ENCODE assay signal across 8 mouse cellular contexts in genomic region chr4:87570470-87570891, GRCm38 (mm10).
DNase-seq lines count a peak whose midpoint lies in the region; ATAC-seq lines count a peak whose summit lies in the region.

No protein-coding gene starts in this region.

- H3K4me3 ChIP-seq in neural tube, embryonic 12.5 days = no peak overlapping the region

- no peaks in the 10 kb centered on the region for H3K27me3 ChIP-seq in neural tube, embryonic 12.5 days (replicated peaks)

- peak; percentile 32 for DNase-seq in embryo, embryonic 11 days
- no peak for DNase-seq in embryo, embryonic 10 days (ENCODE audit: low spot score)
- peak; percentile 6 for DNase-seq in urinary bladder, postnatal 14 days (ENCODE audit: low spot score)
- DNase-seq in urinary bladder, postnatal 4 days (ENCODE audit: low spot score in 2 of 2) = no peak
- peak; percentile 4 to 15 for DNase-seq in left cerebral cortex, adult 18-20 months (ENCODE audit: low spot score in 2 of 2)
- DNase-seq in T-cell, adult 2 months (ENCODE audit: low spot score) = no peak

- H3K36me3 ChIP-seq in neural tube, embryonic 12.5 days = no peaks in the 10 kb centered on the region

- peak; percentile 96 for ATAC-seq in neural tube, embryonic 12.5 days (ENCODE audit: low FRiP score, low read depth)
- ATAC-seq in inflammation-experienced regulatory T-cells, adult 6 months = no peak

- 0 out of 2 replicates have a peak overlapping the region, but pooled peaks have one; percentile 32 for H3K27ac ChIP-seq in neural tube, embryonic 12.5 days

- peak overlapping the region; percentile 51 for H3K4me2 ChIP-seq in neural tube, embryonic 12.5 days (replicated peaks)

- peaks cover 16% of the 10 kb centered on the region for H3K4me1 ChIP-seq in neural tube, embryonic 12.5 days

- 25% methylated on average over 13 of the region's 13 CpGs for WGBS in neural tube, embryonic 12.5 days

- no peak overlapping the region for H3K9ac ChIP-seq in neural tube, embryonic 12.5 days

- H3K9me3 ChIP-seq in neural tube, embryonic 12.5 days = no peaks in the 10 kb centered on the region

Comparison
In these comparisons a context has a peak if more than half of its experiments do, and no peak if none do; other contexts are left out.
1. DNase-seq: peak in embryo, embryonic 11 days (single experiment), urinary bladder, postnatal 14 days (single experiment) and left cerebral cortex, adult 18-20 months (2 of 2); none in embryo, embryonic 10 days (single experiment), urinary bladder, postnatal 4 days (0 of 2) and T-cell, adult 2 months (single experiment).